Mouse (Mus musculus): Measurements from ENCODE around the gene She. TPM values are rescaled to one million over a fixed set of nuclear protein-coding genes. Genes with fewer than 3 reads are reported as not detected.

She gene
- polyA plus RNA-seq, 1 experiment from 2014 or later = 4.0 TPM

DNA sequence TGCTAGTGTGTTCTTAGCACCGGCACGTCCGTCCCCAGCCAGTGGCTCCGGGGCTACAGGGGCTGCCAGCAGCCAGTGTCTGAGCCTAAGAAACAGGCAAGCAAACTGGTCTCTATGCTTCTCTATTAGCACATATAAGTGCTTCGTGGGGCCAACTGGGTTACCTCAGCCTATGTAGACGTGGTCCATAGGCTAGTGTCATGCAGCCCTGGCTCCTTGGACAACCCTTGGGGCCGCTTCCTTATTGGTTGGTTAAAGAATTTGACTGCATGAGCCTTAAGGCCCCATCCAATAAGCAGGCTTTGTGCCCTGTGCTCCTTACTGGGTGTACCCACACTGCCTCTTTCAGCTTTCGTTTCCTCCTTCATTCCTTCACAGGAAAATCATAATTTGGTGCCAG lies 44.6 kb downstream of the She start:
- Histone ChIP-seq H3K4me1 (ENCODE audit: control insufficient read depth, insufficient read depth, low read length) (peaks cover 10% of the 10 kb centered on the region), H3K9me3 (ENCODE audit: control insufficient read depth, low read depth, low read length) (0 out of 2 replicates have a peak, but pooled peaks cover 4% of the 10 kb centered on the region), H3K27me3 (ENCODE audit: control insufficient read depth, insufficient read depth, low read length) (no peaks in the 10 kb centered on the region), H3K27ac (ENCODE audit: low read length) (no peak overlapping the region), H3K4me2 (replicated peaks; ENCODE audit: low read depth, low read length) (no peak overlapping the region), H3K36me3 (ENCODE audit: control insufficient read depth, insufficient read depth, low read length) (no peaks in the 10 kb centered on the region), H3K4me3 (ENCODE audit: low read depth, low read length) (no peak overlapping the region), H3K9ac (replicated peaks; ENCODE audit: low read depth, low read length) (no peak overlapping the region)
- 88% methylated on average over 8 of the region's 8 CpGs for WGBS
- ATAC-seq (ENCODE audit: insufficient number of reproducible peaks, insufficient read depth, low FRiP score, low read depth) = no peak

DNA sequence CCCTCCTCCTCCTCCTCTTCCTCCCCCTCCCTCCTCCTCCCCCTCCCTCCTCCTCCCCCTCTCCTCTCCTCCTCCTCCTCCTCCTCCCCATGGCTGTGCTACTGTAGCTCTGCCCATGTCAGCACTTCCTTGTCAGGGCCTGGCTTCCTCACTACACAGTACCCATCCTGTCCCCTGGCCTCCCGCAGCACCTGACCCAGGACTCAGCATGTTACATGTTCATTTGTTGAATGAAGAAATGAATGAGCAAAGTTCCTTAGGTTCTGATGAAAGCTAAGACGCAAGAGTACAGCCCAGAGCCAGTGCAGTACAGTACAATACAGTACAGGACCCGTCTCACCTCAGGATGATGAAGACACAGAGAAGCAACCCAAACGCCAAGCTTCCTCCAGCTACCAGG lies 45.3 kb downstream of the She start:
- Histone ChIP-seq H3K4me2 (replicated peaks; ENCODE audit: low read depth, low read length) (no peak overlapping the region), H3K36me3 (ENCODE audit: control insufficient read depth, insufficient read depth, low read length) (no peaks in the 10 kb centered on the region), H3K4me1 (ENCODE audit: control insufficient read depth, insufficient read depth, low read length) (0 out of 2 replicates have a peak, but pooled peaks cover 4% of the 10 kb centered on the region), H3K9ac (replicated peaks; ENCODE audit: low read depth, low read length) (no peak overlapping the region), H3K4me3 (ENCODE audit: low read depth, low read length) (no peak overlapping the region), H3K9me3 (ENCODE audit: control insufficient read depth, low read depth, low read length) (0 out of 2 replicates have a peak, but pooled peaks cover 4% of the 10 kb centered on the region), H3K27ac (ENCODE audit: low read length) (no peak overlapping the region), H3K27me3 (ENCODE audit: control insufficient read depth, insufficient read depth, low read length) (no peaks in the 10 kb centered on the region)
- WGBS = 67% methylated on average over 4 of the region's 4 CpGs
- no peak for ATAC-seq (ENCODE audit: insufficient number of reproducible peaks, insufficient read depth, low FRiP score, low read depth)

DNA sequence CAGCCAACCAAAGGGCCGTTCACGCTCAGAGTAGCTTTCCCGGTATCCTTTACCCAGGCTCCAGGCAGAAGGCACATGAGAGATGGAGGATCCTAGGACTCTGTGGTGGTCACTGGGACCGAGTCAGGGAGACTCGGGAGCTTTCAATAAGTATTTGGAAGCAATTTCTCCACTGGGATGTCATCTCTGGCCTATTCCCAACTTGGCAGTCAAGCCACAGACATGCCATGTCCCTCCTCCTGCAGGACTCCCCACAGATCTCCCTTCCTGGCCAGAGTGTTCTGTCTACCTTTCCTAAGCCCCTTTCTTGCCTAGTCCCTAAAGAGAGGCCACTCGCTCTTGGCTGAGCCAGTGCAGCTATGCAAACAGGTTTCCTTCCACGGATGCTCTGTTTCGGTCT lies 46.0 kb downstream of the She start:
- no peaks in the 10 kb centered on the region for H3K27me3 ChIP-seq (ENCODE audit: control insufficient read depth, insufficient read depth, low read length)
- no peak for ATAC-seq (ENCODE audit: insufficient number of reproducible peaks, insufficient read depth, low FRiP score, low read depth)
- H3K9ac ChIP-seq (replicated peaks; ENCODE audit: low read depth, low read length) = no peak overlapping the region
- H3K27ac ChIP-seq (ENCODE audit: low read length) = no peak overlapping the region
- 84% methylated on average over 8 of the region's 8 CpGs for WGBS
- H3K4me1 ChIP-seq (ENCODE audit: control insufficient read depth, insufficient read depth, low read length) = 0 out of 2 replicates have a peak, but pooled peaks cover 4% of the 10 kb centered on the region
- H3K4me2 ChIP-seq (replicated peaks; ENCODE audit: low read depth, low read length) = no peak overlapping the region
- H3K9me3 ChIP-seq (ENCODE audit: control insufficient read depth, low read depth, low read length) = 0 out of 2 replicates have a peak, but pooled peaks cover 4% of the 10 kb centered on the region
- no peak overlapping the region for H3K4me3 ChIP-seq (ENCODE audit: low read depth, low read length)
- H3K36me3 ChIP-seq (ENCODE audit: control insufficient read depth, insufficient read depth, low read length) = no peaks in the 10 kb centered on the region

DNA sequence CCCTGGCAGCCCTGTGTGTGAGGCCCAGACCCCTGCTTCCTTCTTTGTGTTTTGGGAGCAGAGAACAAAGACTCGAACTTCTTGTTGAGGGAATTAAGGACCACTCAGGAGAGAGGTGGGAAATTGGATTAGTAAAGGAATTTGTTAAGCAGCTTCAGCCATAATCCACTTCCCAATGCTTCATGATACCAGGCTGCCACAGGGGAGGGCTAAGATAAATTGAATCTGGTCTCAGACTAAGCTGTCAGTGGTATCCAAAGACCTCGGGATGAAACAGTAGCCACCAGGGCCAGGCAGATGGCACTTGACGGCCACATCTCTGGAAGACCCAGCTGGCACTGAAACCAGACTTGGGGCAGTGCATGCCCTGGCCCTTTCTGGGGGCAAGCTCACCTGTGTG lies 47.3 kb downstream of the She start:
- H3K27me3 ChIP-seq (ENCODE audit: control insufficient read depth, insufficient read depth, low read length) = no peaks in the 10 kb centered on the region
- no peaks in the 10 kb centered on the region for H3K4me1 ChIP-seq (ENCODE audit: control insufficient read depth, insufficient read depth, low read length)
- no peaks in the 10 kb centered on the region for H3K36me3 ChIP-seq (ENCODE audit: control insufficient read depth, insufficient read depth, low read length)
- no peak overlapping the region for H3K9ac ChIP-seq (replicated peaks; ENCODE audit: low read depth, low read length)
- no peak overlapping the region for H3K27ac ChIP-seq (ENCODE audit: low read length)
- H3K9me3 ChIP-seq (ENCODE audit: control insufficient read depth, low read depth, low read length) = no peaks in the 10 kb centered on the region
- H3K4me2 ChIP-seq (replicated peaks; ENCODE audit: low read depth, low read length) = no peak overlapping the region
- WGBS = 44% methylated on average over 3 of the region's 3 CpGs
- ATAC-seq (ENCODE audit: insufficient number of reproducible peaks, insufficient read depth, low FRiP score, low read depth) = no peak
- no peak overlapping the region for H3K4me3 ChIP-seq (ENCODE audit: low read depth, low read length)

DNA sequence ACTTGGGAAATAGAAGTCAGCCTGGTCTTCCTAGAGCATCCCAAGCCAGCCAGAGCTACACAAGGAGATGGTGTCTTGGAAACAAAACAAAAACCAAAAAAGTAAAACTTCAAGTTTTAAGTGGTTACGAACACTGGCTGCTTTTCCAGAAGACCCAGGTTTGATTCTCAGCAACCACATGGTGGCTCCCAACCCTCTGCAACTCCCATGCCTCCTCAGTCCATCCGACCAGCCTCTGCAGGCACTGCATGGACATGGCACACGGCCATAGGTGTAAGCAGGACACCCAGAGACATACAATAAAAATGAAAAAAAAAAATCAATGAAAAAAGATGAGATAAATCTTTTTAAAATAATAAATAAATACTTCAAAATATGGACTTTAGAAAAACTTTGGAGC lies 48.2 kb downstream of the She start:
- H3K4me3 ChIP-seq (ENCODE audit: low read depth, low read length) = no peak overlapping the region
- no peak overlapping the region for H3K9ac ChIP-seq (replicated peaks; ENCODE audit: low read depth, low read length)
- H3K4me2 ChIP-seq (replicated peaks; ENCODE audit: low read depth, low read length) = no peak overlapping the region
- H3K9me3 ChIP-seq (ENCODE audit: control insufficient read depth, low read depth, low read length) = no peaks in the 10 kb centered on the region
- no peaks in the 10 kb centered on the region for H3K4me1 ChIP-seq (ENCODE audit: control insufficient read depth, insufficient read depth, low read length)
- H3K27ac ChIP-seq (ENCODE audit: low read length) = no peak overlapping the region
- ATAC-seq (ENCODE audit: insufficient number of reproducible peaks, insufficient read depth, low FRiP score, low read depth) = no peak
- H3K36me3 ChIP-seq (ENCODE audit: control insufficient read depth, insufficient read depth, low read length) = no peaks in the 10 kb centered on the region
- H3K27me3 ChIP-seq (ENCODE audit: control insufficient read depth, insufficient read depth, low read length) = no peaks in the 10 kb centered on the region
- 72% methylated on average over 3 of the region's 3 CpGs for WGBS

DNA sequence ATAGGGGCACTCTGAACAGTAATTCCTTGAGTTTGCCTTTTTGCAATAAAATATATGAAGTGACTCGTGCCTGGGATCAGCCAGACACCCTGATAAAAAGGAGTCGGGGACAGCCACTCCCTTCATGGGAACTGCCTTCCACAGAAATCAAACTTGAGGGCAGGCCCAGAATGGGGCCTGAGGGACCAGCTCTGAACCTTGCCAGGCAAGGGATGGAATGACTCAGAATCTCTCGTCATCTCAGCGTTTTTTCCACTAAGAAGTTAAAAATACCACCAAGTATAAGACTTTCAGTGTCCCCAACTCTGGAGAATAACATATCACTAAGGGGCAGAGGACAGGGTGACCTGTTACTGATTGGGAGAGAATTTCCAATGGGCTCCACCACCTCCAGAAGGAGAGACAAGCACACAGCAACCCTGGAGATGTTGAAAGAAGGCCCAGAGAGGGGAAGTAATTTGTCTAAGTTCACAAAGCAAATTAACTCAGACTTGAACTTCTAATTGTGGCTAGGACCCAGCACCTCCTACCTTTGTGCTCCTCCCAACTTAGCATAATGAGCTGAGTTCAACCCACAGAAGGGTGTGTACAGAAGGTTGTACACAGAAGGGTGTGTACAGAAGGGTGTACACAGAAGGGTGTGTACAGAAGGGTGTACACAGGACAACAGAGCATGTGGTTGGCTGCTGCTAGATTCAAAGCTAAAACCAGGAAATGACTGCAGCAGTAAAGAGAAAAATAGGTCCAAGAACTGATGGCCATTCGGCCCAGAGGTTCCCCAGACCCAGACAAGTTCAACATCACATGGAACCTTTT lies 49.1 kb downstream of the She start:
- Histone ChIP-seq H3K9ac (replicated peaks; ENCODE audit: low read depth, low read length) (no peak overlapping the region), H3K4me3 (ENCODE audit: low read depth, low read length) (no peak overlapping the region), H3K36me3 (ENCODE audit: control insufficient read depth, insufficient read depth, low read length) (no peaks in the 10 kb centered on the region), H3K27me3 (ENCODE audit: control insufficient read depth, insufficient read depth, low read length) (no peaks in the 10 kb centered on the region), H3K4me1 (ENCODE audit: control insufficient read depth, insufficient read depth, low read length) (no peaks in the 10 kb centered on the region), H3K9me3 (ENCODE audit: control insufficient read depth, low read depth, low read length) (no peaks in the 10 kb centered on the region), H3K4me2 (replicated peaks; ENCODE audit: low read depth, low read length) (no peak overlapping the region), H3K27ac (ENCODE audit: low read length) (no peak overlapping the region)
- WGBS = 75% methylated on average over 5 of the region's 5 CpGs
- 0 out of 2 replicates have a peak, but pooled peaks have one; percentile 60 for ATAC-seq (ENCODE audit: insufficient number of reproducible peaks, insufficient read depth, low FRiP score, low read depth)

DNA sequence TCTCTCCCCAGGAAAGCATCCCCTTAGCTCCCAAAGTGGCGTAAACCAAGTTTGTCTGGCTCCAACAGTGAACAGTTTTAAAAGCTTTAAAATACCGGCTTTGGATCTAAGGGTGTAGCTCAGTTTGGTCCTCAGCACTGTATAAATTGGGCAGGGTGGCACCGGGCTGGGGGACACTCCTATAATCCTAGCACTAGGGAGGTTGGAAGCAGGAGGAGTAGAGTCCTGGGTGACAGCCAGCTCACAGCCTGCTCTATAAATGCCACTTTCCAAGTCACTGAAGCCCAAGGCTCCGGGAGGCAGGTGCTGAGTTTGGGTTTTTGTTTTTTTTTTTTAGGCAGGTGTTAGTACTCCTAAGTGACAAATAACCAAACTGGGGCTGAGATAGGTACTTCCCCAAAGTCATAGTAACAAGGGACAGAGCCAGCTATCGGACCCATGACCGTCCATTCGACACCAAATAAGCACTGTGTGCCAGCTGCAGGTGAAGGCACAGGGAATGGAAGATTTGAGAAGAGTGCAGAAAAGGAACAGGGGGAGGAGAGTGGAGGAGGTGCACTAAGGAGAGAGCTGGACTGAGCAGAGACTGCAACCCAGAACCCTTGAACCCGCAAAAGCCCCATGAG lies 51.5 kb downstream of the She start:
- H3K9me3 ChIP-seq (ENCODE audit: control insufficient read depth, low read depth, low read length) = no peaks in the 10 kb centered on the region
- H3K4me3 ChIP-seq (ENCODE audit: low read depth, low read length) = no peak overlapping the region
- no peak overlapping the region for H3K27ac ChIP-seq (ENCODE audit: low read length)
- no peak for ATAC-seq (ENCODE audit: insufficient number of reproducible peaks, insufficient read depth, low FRiP score, low read depth)
- H3K9ac ChIP-seq (replicated peaks; ENCODE audit: low read depth, low read length) = no peak overlapping the region
- no peak overlapping the region for H3K4me2 ChIP-seq (replicated peaks; ENCODE audit: low read depth, low read length)
- 78% methylated on average over 8 of the region's 8 CpGs for WGBS
- no peaks in the 10 kb centered on the region for H3K36me3 ChIP-seq (ENCODE audit: control insufficient read depth, insufficient read depth, low read length)
- H3K27me3 ChIP-seq (ENCODE audit: control insufficient read depth, insufficient read depth, low read length) = no peaks in the 10 kb centered on the region
- H3K4me1 ChIP-seq (ENCODE audit: control insufficient read depth, insufficient read depth, low read length) = no peaks in the 10 kb centered on the region

DNA sequence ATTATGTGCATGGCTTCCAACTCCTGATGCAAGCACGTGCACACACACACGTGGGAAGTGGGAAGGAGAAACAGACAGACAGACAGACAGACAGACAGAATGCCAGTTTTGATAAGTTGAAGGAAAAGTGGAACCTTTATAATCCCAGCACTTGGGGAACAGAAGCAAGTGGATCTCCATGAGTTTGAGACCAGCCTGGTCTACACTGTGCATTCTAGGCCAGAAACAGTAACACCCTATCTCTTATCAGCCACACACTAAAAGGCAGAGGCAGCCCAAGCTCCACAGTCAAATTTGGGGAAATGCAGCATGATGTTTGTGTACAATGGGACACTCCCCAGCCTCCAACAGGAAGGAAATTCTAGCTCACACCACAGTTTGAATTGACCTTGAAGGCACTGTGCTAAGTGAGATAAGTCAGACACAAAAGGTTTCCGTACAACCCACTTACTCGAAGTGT lies 52.4 kb downstream of the She start:
- H3K4me1 ChIP-seq (ENCODE audit: control insufficient read depth, insufficient read depth, low read length) = no peaks in the 10 kb centered on the region
- H3K27me3 ChIP-seq (ENCODE audit: control insufficient read depth, insufficient read depth, low read length) = no peaks in the 10 kb centered on the region
- H3K4me3 ChIP-seq (ENCODE audit: low read depth, low read length) = no peak overlapping the region
- H3K36me3 ChIP-seq (ENCODE audit: control insufficient read depth, insufficient read depth, low read length) = no peaks in the 10 kb centered on the region
- no peak overlapping the region for H3K27ac ChIP-seq (ENCODE audit: low read length)
- no peak overlapping the region for H3K4me2 ChIP-seq (replicated peaks; ENCODE audit: low read depth, low read length)
- no peak overlapping the region for H3K9ac ChIP-seq (replicated peaks; ENCODE audit: low read depth, low read length)
- no peak for ATAC-seq (ENCODE audit: insufficient number of reproducible peaks, insufficient read depth, low FRiP score, low read depth)
- H3K9me3 ChIP-seq (ENCODE audit: control insufficient read depth, low read depth, low read length) = no peaks in the 10 kb centered on the region
- WGBS = 79% methylated on average over 4 of the region's 4 CpGs

Measured in stomach, embryonic 14.5 days (tissue).